Mouse (Mus musculus) heart, embryonic 10.5 days (tissue): ENCODE results near the gene Zfx. TPM values are rescaled to one million over a fixed set of nuclear protein-coding genes. Genes with fewer than 3 reads are reported as not detected.

Source experiments
- DNase-seq: peaks from one replicate; pipeline ENCODE4 v3.0.0-alpha.2; 2017; ENCODE audit warnings: low spot score
- H3K27ac ChIP-seq: fragments of 300-500 bp; sonication (generic); 2 replicates; pipeline ENCODE4 v1.5.1; 2016; ENCODE audit warnings: mild to moderate bottlenecking
- H3K27me3 ChIP-seq: fragments of 300-500 bp; sonication (generic); 2 replicates; pipeline ENCODE4 v1.6.1; 2016; ENCODE audit warnings: mild to moderate bottlenecking; ENCODE audit not compliant: poor library complexity, insufficient read depth, severe bottlenecking
- H3K36me3 ChIP-seq: fragments of 300-500 bp; sonication (generic); 2 replicates; pipeline ENCODE4 v1.6.1; 2016; ENCODE audit warnings: mild to moderate bottlenecking, moderate library complexity
- H3K4me1 ChIP-seq: fragments of 300-500 bp; sonication (generic); 2 replicates; pipeline ENCODE4 v1.6.1; 2016; ENCODE audit warnings: mild to moderate bottlenecking
- H3K4me3 ChIP-seq: fragments of 300-500 bp; sonication (generic); 2 replicates; pipeline ENCODE4 v1.5.1; 2016; ENCODE audit warnings: mild to moderate bottlenecking, moderate library complexity
- H3K9me3 ChIP-seq: fragments of 300-500 bp; sonication (generic); 2 replicates; pipeline ENCODE4 v1.6.1; 2016; ENCODE audit warnings: mild to moderate bottlenecking, moderate library complexity
- WGBS: fragments of 180-500 bp; shearing (Covaris S2); methylation state at CpG from one replicate; pipeline ENCODE4 v1.1.7; 2016; 5-methylcytosine and 5-hydroxymethylcytosine counted together
- polyA plus RNA-seq: library from polyadenylated mRNA; unstranded; fragments of >200 nt; fragmentation: Nextera tagmentation; extraction: Ambion mirVana; gene quantifications from 2 replicates; pipeline ENCODE4 v1.2.1, GENCODE M21; 2016

Zfx gene
- polyA plus RNA-seq, 1 experiment from 2014 or later: 21.7 TPM

DNA sequence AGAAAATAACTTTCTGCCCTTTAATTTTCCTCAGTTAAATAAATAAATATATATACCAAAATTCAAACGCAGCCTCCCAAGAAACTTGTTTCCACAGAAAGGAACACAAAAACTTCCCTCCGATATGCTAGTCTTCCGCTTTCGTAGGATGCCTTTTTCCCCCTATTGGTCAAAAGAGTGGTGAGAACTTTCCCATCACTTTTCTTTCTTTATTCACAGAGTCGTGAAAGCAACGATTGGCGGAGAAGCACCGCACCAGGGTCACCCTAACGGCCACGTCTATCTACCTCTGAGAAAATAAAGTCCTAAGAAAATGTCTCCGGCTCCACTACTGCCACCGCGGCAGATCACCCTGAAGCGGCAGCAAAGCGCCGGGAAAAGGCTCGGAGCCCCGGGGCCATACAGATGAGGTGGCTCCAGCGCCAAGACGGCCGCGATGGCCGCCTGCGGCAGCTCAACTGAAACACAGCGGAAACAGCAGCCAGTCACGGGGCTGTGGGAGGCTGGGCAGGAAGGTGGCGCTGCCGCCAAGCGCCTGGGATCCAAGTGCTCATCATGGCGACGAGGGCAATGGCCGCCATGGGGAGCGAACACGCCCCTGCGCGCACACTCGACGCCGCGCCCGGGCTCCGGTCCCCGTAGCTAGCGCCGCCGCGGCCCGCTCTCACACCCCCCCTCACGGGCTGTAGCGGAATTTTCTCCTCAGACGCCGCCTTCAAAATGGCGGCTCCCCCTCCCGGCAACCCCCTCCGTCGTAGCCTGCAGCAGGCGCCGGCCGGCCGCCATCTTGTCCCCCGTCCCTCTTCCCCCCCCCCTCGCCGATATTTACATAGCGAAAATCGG, 1.4 kb downstream of the Zfx start:
- WGBS: 17% methylated on average over 65 of the region's 65 CpGs
- Histone ChIP-seq H3K27me3 (peaks cover 52% of the 10 kb centered on the region; the same call in 1 of the 2 replicates), H3K4me3 (peak overlapping the region; percentile 69), H3K27ac (peak overlapping the region; percentile 98), H3K9me3 (no peaks in the 10 kb centered on the region), H3K36me3 (no peaks in the 10 kb centered on the region), H3K4me1 (no peaks in the 10 kb centered on the region)
- peak; percentile 92 for DNase-seq

GRCm38 (mm10) chrX:94121161-94121856, 2.2 kb downstream of the Zfx start:
- peak overlapping the region; percentile 69 for H3K4me3 ChIP-seq
- peak overlapping the region; percentile 98 for H3K27ac ChIP-seq
- DNase-seq: no peak
- 22% methylated on average over 24 of the region's 24 CpGs for WGBS
- H3K36me3 ChIP-seq: no peaks in the 10 kb centered on the region
- H3K27me3 ChIP-seq: peaks cover 45% of the 10 kb centered on the region; the same call in 1 of the 2 replicates
- H3K9me3 ChIP-seq: no peaks in the 10 kb centered on the region
- no peaks in the 10 kb centered on the region for H3K4me1 ChIP-seq

DNA sequence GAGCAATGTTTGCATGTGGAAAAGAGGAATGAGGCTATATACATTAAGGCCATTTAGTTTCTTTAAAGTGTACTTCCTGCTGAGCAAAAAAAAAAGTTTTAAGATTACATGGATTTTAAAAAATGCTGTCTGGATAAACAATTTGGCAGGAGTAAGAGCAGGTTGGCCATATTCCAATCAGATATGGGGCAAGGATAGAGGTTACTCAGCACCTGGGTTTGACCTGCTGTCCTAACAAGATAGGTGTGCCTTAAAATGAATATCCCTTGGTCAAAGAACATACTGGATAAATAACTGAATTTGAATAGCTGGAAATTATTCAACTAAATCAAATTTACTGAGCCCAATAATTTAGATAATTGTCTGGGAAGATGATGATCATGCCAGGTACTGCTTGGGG, 5.2 kb downstream of the Zfx start:
- no peaks in the 10 kb centered on the region for H3K4me1 ChIP-seq
- H3K9me3 ChIP-seq: no peaks in the 10 kb centered on the region
- H3K36me3 ChIP-seq: no peaks in the 10 kb centered on the region
- peaks cover 25% of the 10 kb centered on the region; the same call in 1 of the 2 replicates for H3K27me3 ChIP-seq
- DNase-seq: no peak
- H3K4me3 ChIP-seq: no peak overlapping the region
- no peak overlapping the region for H3K27ac ChIP-seq

DNA sequence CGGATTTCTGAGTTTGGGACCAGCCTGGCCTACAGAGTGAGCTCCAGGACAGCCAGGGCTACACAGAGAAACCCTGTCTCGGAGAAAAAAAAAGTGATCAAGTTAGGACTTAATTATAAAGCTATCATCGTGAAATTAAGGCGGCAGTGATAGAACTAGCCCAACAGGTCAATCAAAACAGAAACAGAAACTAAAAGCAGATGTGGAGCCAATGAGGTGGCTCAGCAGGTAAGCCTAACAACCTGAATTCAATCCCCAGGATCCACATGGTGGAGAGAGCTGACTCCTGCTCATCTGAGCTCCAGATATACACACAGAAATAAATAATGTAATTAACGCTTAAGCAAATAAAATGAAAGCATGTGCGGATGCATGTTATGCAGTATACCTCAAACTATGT, 7.6 kb downstream of the Zfx start:
- DNase-seq: no peak
- WGBS: 78% methylated on average over 6 of the region's 6 CpGs
- Histone ChIP-seq H3K27ac (no peak overlapping the region), H3K4me1 (no peaks in the 10 kb centered on the region), H3K9me3 (no peaks in the 10 kb centered on the region), H3K4me3 (no peak overlapping the region), H3K36me3 (no peaks in the 10 kb centered on the region; the same call in 1 of the 2 replicates), H3K27me3 (peaks cover 9% of the 10 kb centered on the region; the same call in 1 of the 2 replicates)

DNA sequence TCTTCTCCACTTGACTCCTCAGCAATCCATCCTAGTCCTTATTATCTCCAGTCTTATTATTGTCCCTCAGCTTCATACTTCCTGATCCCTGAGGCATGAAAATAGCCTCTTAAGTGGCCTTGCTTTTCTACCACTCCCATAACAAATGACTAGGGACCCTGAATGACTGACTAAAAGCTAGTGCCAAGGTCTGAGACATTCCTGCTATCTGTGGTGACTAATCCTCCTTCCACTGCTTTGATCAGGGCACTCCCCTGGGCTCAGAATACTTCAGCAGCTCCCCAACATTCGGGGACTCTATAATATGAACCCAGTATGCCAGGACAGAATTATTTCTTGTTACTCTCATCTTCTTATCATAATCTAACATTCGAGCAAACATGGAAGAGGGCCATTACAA, 17.5 kb downstream of the Zfx start:
- Histone ChIP-seq H3K36me3 (peaks cover 3% of the 10 kb centered on the region; the same call in 1 of the 2 replicates), H3K27me3 (peaks cover 4% of the 10 kb centered on the region; the same call in 1 of the 2 replicates), H3K27ac (no peak overlapping the region), H3K9me3 (no peaks in the 10 kb centered on the region), H3K4me1 (no peaks in the 10 kb centered on the region), H3K4me3 (no peak overlapping the region)
- DNase-seq: no peak
- 51% methylated on average over 2 of the region's 2 CpGs for WGBS

DNA sequence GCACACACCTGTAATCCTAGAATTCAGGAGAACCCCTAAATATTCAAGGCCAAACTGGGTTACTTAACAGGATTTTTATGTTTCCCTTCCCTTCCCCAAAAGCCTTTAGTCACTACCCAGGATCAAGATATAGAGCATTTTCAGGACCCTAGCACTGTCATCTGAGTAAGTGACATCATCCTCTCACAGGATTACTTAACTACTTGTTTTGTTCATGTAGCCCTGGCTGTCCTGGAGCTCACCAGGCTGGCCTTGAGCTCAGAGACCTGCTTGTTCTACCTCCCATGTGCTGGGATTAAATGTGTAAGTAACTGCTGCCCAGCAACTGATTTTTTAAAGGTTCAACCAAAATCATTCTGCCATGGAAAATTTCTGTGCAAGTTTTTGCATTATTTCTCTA, 20.6 kb downstream of the Zfx start:
- DNase-seq: no peak
- Histone ChIP-seq H3K36me3 (peaks cover 15% of the 10 kb centered on the region), H3K27me3 (peaks cover 3% of the 10 kb centered on the region; the same call in 1 of the 2 replicates), H3K9me3 (no peaks in the 10 kb centered on the region), H3K4me3 (no peak overlapping the region), H3K4me1 (no peaks in the 10 kb centered on the region), H3K27ac (no peak overlapping the region)

DNA sequence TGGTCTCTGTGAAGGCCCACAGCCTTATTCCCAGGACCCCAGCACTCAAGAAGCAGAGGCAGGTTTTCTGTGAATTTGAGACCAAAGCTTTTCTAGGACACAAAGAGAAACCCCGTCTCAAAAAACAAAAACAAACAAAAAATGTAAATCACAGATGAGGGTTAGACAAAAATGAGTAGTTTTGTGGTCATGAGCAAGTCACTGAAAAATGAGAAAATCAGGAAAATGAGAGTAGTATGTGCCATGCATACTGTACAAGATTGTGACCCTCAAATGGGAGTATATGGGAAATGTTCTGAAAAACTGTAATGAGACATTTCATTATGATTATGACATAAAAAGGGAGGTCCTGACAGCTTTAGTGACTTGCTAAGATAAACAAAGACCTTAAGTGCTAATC, 22.9 kb downstream of the Zfx start:
- H3K4me3 ChIP-seq: no peak overlapping the region
- H3K27ac ChIP-seq: no peak overlapping the region
- H3K4me1 ChIP-seq: no peaks in the 10 kb centered on the region
- no peaks in the 10 kb centered on the region for H3K9me3 ChIP-seq
- no peak for DNase-seq
- 76% methylated on average over 1 of the region's 1 CpGs for WGBS
- peaks cover 6% of the 10 kb centered on the region; the same call in 1 of the 2 replicates for H3K27me3 ChIP-seq
- peaks cover 28% of the 10 kb centered on the region for H3K36me3 ChIP-seq

- WGBS: 80% methylated on average over 2 of the region's 2 CpGs
- Histone ChIP-seq H3K4me3 (no peak overlapping the region), H3K27me3 (peaks cover 5% of the 10 kb centered on the region; the same call in 1 of the 2 replicates), H3K4me1 (no peaks in the 10 kb centered on the region), H3K27ac (no peak overlapping the region), H3K9me3 (no peaks in the 10 kb centered on the region), H3K36me3 (peaks cover 9% of the 10 kb centered on the region; the same call in 1 of the 2 replicates)
- no peak for DNase-seq
These were observed 32.5 kb downstream of the Zfx start for GRCm38 (mm10) chrX:94091001-94091400.

GRCm38 (mm10) chrX:94061246-94061645, 62.3 kb downstream of the Zfx start:
- DNase-seq: no peak
- Histone ChIP-seq H3K4me3 (no peak overlapping the region), H3K9me3 (no peaks in the 10 kb centered on the region), H3K27me3 (peaks cover 43% of the 10 kb centered on the region; the same call in 1 of the 2 replicates), H3K4me1 (no peaks in the 10 kb centered on the region), H3K27ac (no peak overlapping the region), H3K36me3 (no peaks in the 10 kb centered on the region)
- 52% methylated on average over 6 of the region's 6 CpGs for WGBS

DNA sequence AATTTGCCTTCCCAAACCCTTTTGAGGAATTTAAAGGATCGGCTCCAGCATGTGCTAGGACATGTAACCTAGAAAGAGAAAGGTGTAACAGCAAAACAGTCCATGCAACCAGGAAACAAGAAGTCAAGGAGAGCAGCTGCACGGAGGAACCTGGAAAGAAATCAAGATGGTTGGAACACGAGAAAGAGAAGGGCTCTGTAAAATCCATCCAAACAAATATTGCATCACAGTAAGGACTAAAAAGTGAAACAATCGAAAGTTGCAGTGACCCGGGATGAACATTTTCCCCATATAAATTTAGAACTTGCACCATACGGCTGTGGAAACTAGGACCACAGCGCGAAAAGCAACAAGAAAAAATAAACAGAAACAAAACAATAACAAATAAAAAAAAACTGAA, 62.8 kb downstream of the Zfx start:
- WGBS: 73% methylated on average over 8 of the region's 8 CpGs

GRCm38 (mm10) chrX:94058748-94059147, 64.8 kb downstream of the Zfx start:
- Histone ChIP-seq H3K27me3 (peaks cover 56% of the 10 kb centered on the region; the same call in 1 of the 2 replicates), H3K9me3 (no peaks in the 10 kb centered on the region), H3K27ac (peak overlapping the region; percentile 59), H3K4me3 (no peak overlapping the region), H3K36me3 (no peaks in the 10 kb centered on the region), H3K4me1 (no peaks in the 10 kb centered on the region)
- no peak for DNase-seq
- WGBS: 28% methylated on average over 6 of the region's 6 CpGs

More for the DNA sequence above, 62.8 kb downstream of the Zfx start:
- Histone ChIP-seq H3K36me3 (no peaks in the 10 kb centered on the region), H3K27me3 (peaks cover 48% of the 10 kb centered on the region; the same call in 1 of the 2 replicates), H3K27ac (no peak overlapping the region), H3K4me1 (no peaks in the 10 kb centered on the region), H3K4me3 (no peak overlapping the region), H3K9me3 (no peaks in the 10 kb centered on the region)
- DNase-seq: no peak

- H3K4me3 ChIP-seq: no peak overlapping the region
- WGBS: 76% methylated on average over 3 of the region's 3 CpGs
- DNase-seq: no peak
- no peak overlapping the region for H3K27ac ChIP-seq
- no peaks in the 10 kb centered on the region for H3K9me3 ChIP-seq
- H3K4me1 ChIP-seq: no peaks in the 10 kb centered on the region
- H3K27me3 ChIP-seq: peaks cover 10% of the 10 kb centered on the region; the same call in 1 of the 2 replicates
- H3K36me3 ChIP-seq: no peaks in the 10 kb centered on the region
These were observed 74.5 kb downstream of the Zfx start for GRCm38 (mm10) chrX:94049048-94049447.

DNA sequence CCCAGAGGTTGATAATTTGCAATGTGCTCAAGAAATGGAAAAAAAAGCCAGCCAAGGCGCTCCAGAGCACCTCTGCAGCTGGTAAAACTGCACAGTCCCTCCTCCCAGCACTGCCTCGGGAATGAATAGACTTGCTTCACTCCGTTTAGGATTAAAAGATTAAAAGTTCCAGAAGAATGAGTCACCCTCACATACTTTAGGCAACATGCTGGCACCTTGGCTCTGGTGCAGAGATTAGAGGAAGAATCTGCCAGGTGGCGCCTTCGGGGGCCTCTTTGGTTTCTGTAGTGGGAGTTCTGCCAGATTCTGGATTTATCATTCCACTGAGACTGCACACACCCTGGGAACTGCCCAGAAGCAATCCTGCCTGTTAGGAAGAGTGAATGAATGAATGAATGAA, 75.5 kb downstream of the Zfx start:
- Histone ChIP-seq H3K4me3 (no peak overlapping the region), H3K4me1 (no peaks in the 10 kb centered on the region), H3K36me3 (no peaks in the 10 kb centered on the region), H3K9me3 (no peaks in the 10 kb centered on the region), H3K27ac (no peak overlapping the region), H3K27me3 (peaks cover 10% of the 10 kb centered on the region; the same call in 1 of the 2 replicates)
- 48% methylated on average over 5 of the region's 5 CpGs for WGBS
- no peak for DNase-seq
